Mouse (Mus musculus) T-helper 17 cell (primary cell): ENCODE results near the gene Slc27a4.

Experiments
- in situ Hi-C, 2 experiments: fragments of 300-600 bp; cut with MboI, MseI; formaldehyde crosslinking; loops; 1 replicate in 1 of 2; 2 replicates in 1 of 2; pipeline ENCODE4 v1.15.1; 2025; ENCODE audit warnings: high pct_unique_total_duplicates in 2 of 2

The Slc27a4 gene

GRCm38 (mm10) chr2:29855585-29856210 is 53.3 kb downstream of the Slc27a4 start:
- in situ Hi-C loops: loop anchor here in 1 of 2 experiments (5.0 to 10.0 kb wide), 2 partner anchors 38 to 91 kb away; no protein-coding TSS in a partner anchor

- in situ Hi-C loops: loop anchor here in 1 of 2 experiments (5.0 to 10.0 kb wide), 2 partner anchors 39 to 92 kb away; no protein-coding TSS in a partner anchor
Measured at GRCm38 (mm10) chr2:29856451-29857260, 54.2 kb downstream of the Slc27a4 start.

- in situ Hi-C loops: loop anchor here in 1 of 2 experiments (5.0 to 10.0 kb wide), 2 partner anchors 40 to 93 kb away; no protein-coding TSS in a partner anchor
Measured at GRCm38 (mm10) chr2:29857341-29857740, 54.9 kb downstream of the Slc27a4 start.

DNA sequence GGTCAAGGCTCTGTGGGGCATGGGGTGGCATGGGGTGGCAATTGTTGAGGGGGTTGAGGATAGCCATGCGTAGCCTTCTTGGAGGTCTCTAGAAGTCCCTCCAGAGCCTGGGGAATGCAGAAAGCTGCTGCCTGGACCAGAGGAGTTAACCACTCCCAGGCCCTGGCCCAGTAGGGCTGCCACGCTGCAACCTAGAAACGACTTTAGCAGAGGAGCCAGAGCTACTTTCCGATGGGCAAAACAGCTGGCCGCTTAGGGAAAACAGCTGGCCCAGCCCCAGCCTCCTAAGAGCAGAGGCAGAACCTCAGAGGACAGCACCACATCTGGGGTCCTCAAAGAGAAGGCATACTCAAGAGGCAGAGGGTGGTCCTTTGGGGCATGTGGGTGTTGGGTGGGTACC is 55.5 kb downstream of the Slc27a4 start:
- in situ Hi-C loops: loop anchor here in 1 of 2 experiments (5.0 to 10.0 kb wide), 2 partner anchors 41 to 93 kb away; no protein-coding TSS in a partner anchor

DNA sequence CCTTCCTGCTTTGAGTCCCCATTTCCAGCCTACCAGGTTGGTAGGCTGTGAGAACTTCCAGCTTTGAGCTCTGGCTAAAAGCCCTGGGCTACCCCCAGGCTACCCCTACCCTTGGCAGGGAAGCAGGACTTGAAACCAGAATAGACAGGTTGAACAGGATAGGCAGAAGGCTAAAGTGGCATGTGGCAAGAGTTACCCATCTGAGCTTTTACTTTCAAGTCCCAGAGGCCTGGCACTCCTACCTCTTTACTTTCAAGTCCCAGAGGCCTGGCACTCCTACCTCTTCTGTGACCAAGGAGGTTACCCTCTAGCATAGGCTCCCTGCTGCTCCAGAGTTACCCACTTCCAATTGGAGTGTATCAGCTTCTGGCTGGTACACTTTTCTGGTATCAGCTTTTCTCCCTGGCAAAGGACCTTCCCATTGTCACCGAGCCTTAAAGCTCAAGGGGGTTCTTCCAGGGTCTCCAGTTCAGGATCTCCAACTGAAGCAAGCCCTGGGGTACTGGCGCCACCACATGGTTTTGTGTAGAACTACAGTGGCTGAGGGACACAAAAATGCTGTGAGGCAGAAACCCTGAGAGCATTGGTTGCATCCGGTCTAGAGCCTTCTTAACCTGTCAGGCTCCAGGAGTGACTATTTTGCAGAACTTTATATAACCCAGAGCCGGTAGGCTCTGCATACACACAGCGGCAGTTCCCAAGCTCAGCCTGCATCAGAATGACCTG is 56.5 kb downstream of the Slc27a4 start:
- in situ Hi-C loops: loop anchor here in 1 of 2 experiments (5.0 to 10.0 kb wide), 2 partner anchors 42 to 94 kb away; no protein-coding TSS in a partner anchor

- in situ Hi-C loops: no loop called here
Measured at GRCm38 (mm10) chr2:29865125-29865524, 62.7 kb downstream of the Slc27a4 start.
